Mouse (Mus musculus): Measurements from ENCODE around the gene Gm6526.
"Not testable (repeated sequence)": the region's sequence is repeated elsewhere in the genome, so short reads cannot be mapped to it uniquely, and the experiment has no call there.

The Gm6526 gene

GRCm38 (mm10) chr14:43747566-43747965 is at the start of gene Gm6526:
Gene Gm6526 (plus strand): TSS chr14:43747866.
- DNase-seq: not testable (repeated sequence)

GRCm38 (mm10) chr14:43727385-43727784 is 20.3 kb upstream of the Gm6526 start, which contains the start of gene Gm16506:
Gene Gm16506 (minus strand): TSS chr14:43727485.
- not testable (repeated sequence) for DNase-seq

- not testable (repeated sequence) for DNase-seq
Observed at GRCm38 (mm10) chr14:43784645-43785044, 37.0 kb downstream of the Gm6526 start, which contains the start of gene Gm8180. Gene Gm8180 (minus strand): TSS chr14:43784745.

- not testable (repeated sequence) for DNase-seq
Observed at GRCm38 (mm10) chr14:43793811-43794210, 46.1 kb downstream of the Gm6526 start.

- no peak for DNase-seq
Observed at GRCm38 (mm10) chr14:43796069-43796904, 48.6 kb downstream of the Gm6526 start.

- DNase-seq: not testable (repeated sequence)
Observed at GRCm38 (mm10) chr14:43796905-43797470, 49.3 kb downstream of the Gm6526 start.

- not testable (repeated sequence) for DNase-seq
Observed at GRCm38 (mm10) chr14:43804435-43804834, 56.8 kb downstream of the Gm6526 start.

Data from cerebellum, adult 8-10 months (tissue).